Mouse (Mus musculus) spleen, postnatal 36 days (tissue): ENCODE measurements at regions not wholly inside any gene's neighbourhood (a gene's known extent, or its start where the extent isn't known, plus 50 kb on each side); places are given as distances from the start of the nearest gene placed in this dataset.

Experiments used
- DNase-seq, 2 experiments: peaks; one replicate each; pipeline ENCODE4 v3.0.0; 2022; ENCODE audit warnings: low spot score in 2 of 2, mixed read lengths in 1 of 2

GRCm38 (mm10) chr1:135665484-135665883 is 54.4 kb upstream of the Csrp1 start:
- no peak for DNase-seq

- no peak for DNase-seq
Observed at GRCm38 (mm10) chr1:135668331-135668730, 51.5 kb upstream of the Csrp1 start.

- no peak for DNase-seq
Observed at GRCm38 (mm10) chr1:135668951-135669350, 50.9 kb upstream of the Csrp1 start.

GRCm38 (mm10) chr1:135669803-135670202 is 50.1 kb upstream of the Csrp1 start:
- DNase-seq: peak in 1 of 2 experiments; percentile 19
